Mouse (Mus musculus) natural killer cell, adult 2 months (primary cell): ENCODE measurements around the gene Dram2.
"Not testable (repeated sequence)": the region's sequence is repeated elsewhere in the genome, so short reads cannot be mapped to it uniquely, and the experiment has no call there.

Experiments
- DNase-seq, 2 experiments: peaks; one replicate each; pipeline ENCODE4 v3.0.0; 2022; ENCODE audit warnings: low spot score in 2 of 2

Dram2 gene

DNA sequence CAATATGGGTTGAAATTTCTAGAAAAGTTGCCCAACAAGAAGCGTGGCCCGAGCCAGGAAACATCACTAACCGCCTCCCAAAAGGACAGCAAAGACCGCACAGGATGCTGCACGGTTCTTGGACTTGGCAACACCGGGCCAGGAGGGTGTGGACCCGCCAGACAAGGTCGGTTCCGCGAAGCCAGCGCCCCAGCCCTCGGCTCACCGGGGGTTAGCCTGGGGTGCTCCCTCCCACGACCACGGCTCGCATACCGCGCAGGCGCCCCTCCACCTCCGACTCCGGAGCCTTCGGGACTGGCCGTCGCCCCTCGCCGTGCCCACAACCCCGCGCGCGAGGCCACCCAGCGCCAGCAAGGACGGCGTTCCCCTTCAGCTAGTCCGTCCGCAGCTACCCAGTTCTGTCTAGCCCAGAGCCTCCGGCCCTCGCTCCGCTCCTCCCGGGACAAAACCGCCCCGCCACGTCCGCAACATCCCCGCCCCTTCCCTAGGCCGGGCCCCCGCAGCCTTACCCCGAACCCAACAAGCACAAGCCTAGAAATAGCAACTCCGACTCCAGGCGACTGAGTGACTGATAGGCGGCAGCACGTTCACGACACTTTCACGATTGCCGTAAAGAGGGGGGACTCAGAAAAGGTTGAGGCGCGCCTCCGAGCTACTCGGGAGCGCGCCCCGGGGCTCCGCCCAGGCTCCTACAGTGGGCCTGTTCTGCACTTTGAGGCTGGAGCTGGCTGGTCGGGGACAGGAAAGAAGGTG is at the start of gene Dram2, which contains the start of gene Cept1:
Dram2 (plus strand) TSS at position 628 of the 753 bp plus-strand sequence.
Cept1 (minus strand) TSS at position 632 of the 753 bp plus-strand sequence.
- peak; percentile 82 to 88 for DNase-seq

- DNase-seq: no peak
Observed at GRCm38 (mm10) chr3:106500510-106500909, 47.1 kb upstream of the Dram2 start.

GRCm38 (mm10) chr3:106502892-106503291 is 44.7 kb upstream of the Dram2 start:
- no peak for DNase-seq

DNA sequence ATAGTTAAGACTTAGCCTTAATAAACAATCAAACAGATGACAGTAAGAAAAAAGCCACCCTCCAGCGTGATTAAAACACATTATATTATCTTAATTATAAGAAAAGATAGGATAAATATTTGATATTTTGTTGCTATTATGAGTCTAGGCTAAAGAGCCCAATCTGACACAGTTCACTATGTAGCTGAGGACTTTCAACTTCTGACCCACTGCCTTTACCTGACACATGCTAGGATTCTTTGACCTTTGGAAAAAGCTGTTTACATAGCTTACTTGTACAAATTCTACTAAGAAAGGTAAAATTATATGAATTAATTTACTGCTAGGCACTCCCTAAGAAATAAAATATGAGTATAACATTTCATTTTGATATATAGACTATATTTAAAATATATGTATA is 36.9 kb upstream of the Dram2 start:
- no peak for DNase-seq

DNA sequence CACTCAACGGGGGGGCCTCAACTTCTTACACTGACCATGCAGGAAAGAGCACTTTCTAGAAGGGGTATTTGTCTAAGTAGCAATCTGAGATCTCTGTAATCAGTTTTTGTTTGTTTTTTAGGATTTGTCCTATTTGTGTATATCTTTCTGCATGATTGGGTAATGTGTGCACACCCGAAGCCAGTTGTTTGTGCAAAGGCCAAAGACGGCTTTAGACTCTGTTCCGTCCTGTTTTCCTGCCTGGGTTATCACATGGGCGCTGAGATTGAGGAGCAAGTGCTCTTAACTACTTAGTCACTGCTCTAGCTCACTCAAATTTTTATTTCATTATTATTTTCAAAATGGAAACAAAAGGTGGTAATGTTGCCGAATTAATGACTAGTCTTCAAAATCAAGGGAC is 32.6 kb upstream of the Dram2 start:
- DNase-seq: no peak

- DNase-seq: no peak
Observed at GRCm38 (mm10) chr3:106522730-106523129, 24.9 kb upstream of the Dram2 start.

- DNase-seq: no peak
Observed at GRCm38 (mm10) chr3:106526411-106526810, 21.2 kb upstream of the Dram2 start.

GRCm38 (mm10) chr3:106528032-106528431 is 19.6 kb upstream of the Dram2 start:
- DNase-seq: no peak

- no peak for DNase-seq
Observed at GRCm38 (mm10) chr3:106533277-106533676, 14.3 kb upstream of the Dram2 start.

DNA sequence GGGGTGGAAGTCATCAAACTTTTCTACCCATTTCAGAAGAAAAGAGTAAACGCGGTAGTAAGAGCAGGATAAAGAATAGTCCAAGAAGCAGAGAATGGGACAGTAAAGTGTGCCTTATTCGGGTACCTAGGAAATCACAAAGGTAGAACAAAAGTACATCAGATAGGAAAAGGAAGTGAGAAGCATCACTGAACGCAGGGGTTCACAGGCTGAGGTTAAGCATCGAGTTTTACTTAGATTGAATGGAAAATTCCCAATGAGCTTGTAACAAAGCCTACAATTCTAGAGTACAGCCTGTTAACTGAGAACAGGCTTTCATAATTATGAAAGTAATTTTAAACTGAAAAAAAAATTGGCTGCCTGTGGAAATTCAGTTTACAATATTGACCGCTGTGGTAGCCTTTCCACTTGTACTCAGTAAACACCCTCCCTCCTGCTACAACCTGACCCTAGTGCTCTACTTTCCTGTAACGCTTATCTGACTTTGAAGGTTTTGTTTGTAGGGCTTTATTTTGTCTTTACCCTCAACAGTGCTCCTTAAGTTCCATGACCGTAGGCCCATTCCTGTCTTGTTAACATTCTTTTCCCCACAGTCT is 2.8 kb upstream of the Dram2 start:
- no peak for DNase-seq

- peak in 1 of 2 experiments; percentile 2 for DNase-seq
Observed at GRCm38 (mm10) chr3:106547924-106548539, 434 bp downstream of the Dram2 start.

DNA sequence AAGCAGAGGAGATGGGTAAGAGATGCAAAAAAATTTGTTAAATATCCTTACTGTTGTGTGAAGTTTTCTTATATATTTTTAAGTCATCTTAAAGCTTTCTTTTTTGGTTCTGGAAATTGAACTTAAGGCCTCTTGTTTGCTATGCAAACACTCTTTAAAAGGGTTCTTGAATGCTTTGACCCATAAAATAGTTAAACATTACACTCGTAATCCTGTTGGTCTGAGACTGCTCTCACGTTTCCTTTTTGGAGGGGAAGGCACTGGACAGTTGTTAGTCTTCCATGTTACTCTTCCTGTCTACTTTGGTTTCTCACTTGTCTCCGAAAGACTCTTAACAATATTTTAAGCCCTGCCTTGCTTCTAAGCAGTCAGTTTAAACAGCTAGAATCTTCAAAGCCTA is 1.4 kb downstream of the Dram2 start:
- DNase-seq: no peak

DNA sequence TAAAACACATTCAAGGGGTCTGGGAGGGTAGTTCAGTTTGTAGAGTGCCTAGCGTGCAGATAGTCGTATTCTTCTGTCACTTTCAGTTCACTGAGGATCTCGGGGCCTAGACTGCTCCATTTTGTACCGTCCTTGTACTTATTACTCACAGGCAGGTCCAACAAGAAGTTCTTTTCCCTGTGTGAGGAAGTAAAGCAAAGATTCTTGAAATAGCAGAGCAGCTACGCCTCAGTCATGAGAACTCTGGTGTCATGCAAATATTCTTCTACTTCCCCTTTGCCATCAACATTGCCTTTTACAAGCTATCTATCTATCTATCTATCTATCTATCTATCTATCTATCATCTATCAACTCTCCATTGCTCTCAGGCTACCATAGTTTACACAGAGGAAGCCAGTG is 5.8 kb downstream of the Dram2 start:
- peak in 1 of 2 experiments; percentile 32 for DNase-seq

DNA sequence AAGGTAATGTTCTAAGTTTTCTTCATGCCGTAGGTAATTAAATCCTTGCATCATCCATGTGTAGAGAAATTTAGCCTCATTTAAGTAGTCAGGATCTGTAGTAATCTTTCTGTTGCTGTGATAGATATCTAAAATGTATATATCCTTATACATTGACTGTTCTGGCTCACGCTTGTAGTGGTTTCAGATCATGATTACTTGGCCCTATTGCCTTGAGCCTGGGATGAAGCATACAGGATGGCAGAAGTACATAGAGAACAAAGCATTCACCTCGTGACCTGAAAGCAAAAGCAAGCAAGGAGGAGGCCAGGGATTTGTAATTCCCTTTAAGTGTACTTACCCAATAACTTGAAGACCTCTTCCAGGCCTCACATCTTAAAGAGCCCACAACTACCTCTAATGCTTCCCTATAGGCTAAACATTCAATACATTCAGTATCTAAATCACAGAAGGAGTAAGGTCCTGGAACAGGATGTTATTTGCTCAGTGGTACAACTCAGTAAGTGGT is 8.2 kb downstream of the Dram2 start:
- DNase-seq: no peak

GRCm38 (mm10) chr3:106558271-106558670 is 10.7 kb downstream of the Dram2 start:
- DNase-seq: no peak

DNA sequence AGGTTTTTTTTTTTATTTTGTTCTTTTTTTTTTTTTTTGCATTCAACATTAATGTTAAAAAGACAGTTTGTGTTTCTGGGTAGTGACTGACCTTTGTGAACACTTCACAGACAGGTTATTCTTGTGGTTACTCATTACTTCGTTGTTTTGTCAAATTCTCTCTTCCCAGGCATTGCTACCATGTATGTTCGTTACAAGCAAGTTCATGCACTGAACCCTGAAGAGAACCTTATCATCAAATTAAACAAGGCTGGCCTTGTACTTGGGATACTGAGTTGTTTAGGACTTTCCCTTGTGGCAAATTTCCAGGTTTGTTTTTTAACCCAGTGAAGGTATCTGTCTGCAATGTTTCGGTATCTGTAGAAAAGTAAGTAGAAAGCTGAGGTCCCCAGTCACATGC is 18.3 kb downstream of the Dram2 start:
- DNase-seq: no peak

DNA sequence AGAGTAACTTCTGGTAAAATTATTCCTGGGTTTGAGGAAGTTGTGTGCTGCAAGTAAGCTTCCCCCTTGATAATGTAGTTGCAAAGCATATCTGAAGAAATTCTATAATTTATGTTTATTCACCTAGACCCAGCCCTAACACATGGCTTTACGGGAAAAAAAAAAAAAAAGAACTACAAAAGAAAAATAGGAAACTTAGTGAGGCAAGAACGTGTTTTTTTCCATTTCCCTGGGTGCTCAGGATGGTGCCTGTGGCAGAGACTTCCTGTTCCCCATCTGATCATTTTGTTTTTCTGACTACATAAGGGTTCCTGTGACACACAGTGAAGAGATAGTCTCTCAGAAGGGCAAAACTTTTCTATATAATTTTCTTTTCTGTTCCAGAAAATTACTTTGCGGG is 25.6 kb downstream of the Dram2 start:
- DNase-seq: no peak

DNA sequence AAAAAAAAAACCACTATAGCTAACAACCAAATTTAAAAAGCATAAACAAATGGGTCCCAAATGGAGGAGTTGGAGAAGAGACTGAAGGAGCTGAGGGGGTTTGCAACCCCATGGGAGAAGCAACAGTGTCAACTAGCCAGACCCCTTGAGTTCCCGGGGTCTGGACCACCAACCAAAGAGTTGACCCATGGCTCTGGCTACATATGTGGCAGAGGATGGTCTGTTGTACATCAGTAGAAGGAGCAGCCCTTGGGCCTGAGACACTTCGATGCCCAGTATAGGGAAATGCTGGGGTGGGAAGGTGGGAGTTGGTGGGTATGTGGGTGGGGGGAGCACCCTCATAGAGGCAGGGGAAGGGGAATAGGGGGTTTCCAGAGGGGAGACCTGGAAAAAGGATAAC is 31.7 kb downstream of the Dram2 start:
- no peak for DNase-seq

DNA sequence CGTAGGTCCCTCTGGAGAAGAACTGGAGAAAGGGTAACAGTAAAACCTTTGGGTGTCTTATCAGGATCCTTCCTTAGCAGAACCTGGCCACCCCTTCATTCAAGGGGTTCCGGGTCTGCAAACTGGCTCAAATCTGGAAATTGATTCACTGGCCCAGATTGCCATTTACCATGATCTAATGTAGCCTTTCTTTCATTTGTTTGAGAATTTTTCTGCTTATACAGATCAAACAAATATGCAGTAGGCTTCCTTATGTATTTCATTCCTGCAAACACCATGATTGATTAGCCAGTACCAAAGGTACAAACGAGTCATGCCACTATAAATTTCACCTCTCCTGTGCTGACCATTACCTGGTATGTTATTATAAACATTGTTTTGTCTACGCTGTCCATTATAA is 46.0 kb downstream of the Dram2 start:
- DNase-seq: not testable (repeated sequence)

DNA sequence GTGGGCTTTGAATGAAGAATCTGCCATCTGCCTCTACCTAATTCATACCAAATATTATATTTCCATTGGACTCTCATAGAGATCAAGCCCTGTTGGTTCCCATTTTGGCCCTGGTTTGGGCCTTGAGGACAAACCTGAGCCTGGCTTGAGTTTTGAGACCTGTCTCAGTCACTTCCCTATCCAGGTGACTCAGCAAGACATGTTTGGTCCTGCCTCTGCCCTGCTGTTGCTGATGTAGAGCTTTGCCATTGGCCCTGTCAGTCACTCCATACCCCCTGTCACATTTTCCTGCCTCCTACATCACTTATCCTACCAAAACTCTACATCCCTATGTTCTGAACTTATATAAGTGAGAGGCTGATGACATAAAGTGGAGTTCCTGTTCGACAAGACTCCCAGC is 70.5 kb downstream of the Dram2 start:
- DNase-seq: no peak
